Mouse (Mus musculus) G1E (cell line): ENCODE measurements around the gene Hint1.

Experiments used
- CTCF ChIP-seq: IDR thresholded peaks from 2 replicates; pipeline ENCODE4 v1.5.1; 2012; ENCODE audit warnings: low read depth, low read length, inconsistent platforms, mixed read lengths
- GATA1 ChIP-seq: IDR thresholded peaks from 2 replicates; pipeline ENCODE4 v1.6.1; 2012; ENCODE audit warnings: borderline replicate concordance, low read length, inconsistent platforms, mixed read lengths
- GATA2 ChIP-seq: IDR thresholded peaks from 2 replicates; pipeline ENCODE4 v1.6.1; 2012; ENCODE audit warnings: low read depth, low read length, inconsistent platforms, borderline replicate concordance
- POLR2AphosphoS5 ChIP-seq: IDR thresholded peaks from 2 replicates; pipeline ENCODE4 v1.6.1; 2012; ENCODE audit warnings: low read depth, low read length, inconsistent platforms; ENCODE audit not compliant: insufficient replicate concordance
- TAL1 ChIP-seq: conservative IDR thresholded peaks from 2 replicates; pipeline ENCODE4 v1.6.1; 2012; ENCODE audit warnings: low read depth, low read length, inconsistent platforms, mixed read lengths

DNA sequence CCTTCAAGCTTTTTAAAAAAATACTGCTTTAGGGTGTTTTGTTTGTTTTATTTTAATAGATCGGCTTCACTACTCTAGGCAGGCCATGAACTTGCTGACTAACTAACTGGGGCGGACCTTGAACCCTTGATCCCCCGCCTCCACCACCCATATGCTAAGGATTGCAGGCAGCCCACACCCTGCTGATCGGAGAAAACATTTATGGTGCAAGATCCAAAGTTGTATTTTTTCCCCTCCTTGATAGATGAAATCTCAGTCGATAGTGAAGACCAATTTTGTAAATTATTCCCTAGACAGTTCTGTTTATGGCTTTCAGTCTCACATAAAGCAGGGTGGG is 834 bp downstream of the Hint1 start:
- no peak for TF ChIP-seq CTCF
- no peak for TF ChIP-seq GATA1
- no peak for TF ChIP-seq GATA2
- no peak for TF ChIP-seq POLR2AphosphoS5
- no peak for TF ChIP-seq TAL1
